Mouse (Mus musculus): ENCODE data around the gene Dao. TPM values are rescaled to one million over a fixed set of nuclear protein-coding genes. Genes with fewer than 3 reads are reported as not detected.

The Dao gene
- polyA plus RNA-seq, 1 experiment from 2014 or later, result 35.3 TPM

DNA sequence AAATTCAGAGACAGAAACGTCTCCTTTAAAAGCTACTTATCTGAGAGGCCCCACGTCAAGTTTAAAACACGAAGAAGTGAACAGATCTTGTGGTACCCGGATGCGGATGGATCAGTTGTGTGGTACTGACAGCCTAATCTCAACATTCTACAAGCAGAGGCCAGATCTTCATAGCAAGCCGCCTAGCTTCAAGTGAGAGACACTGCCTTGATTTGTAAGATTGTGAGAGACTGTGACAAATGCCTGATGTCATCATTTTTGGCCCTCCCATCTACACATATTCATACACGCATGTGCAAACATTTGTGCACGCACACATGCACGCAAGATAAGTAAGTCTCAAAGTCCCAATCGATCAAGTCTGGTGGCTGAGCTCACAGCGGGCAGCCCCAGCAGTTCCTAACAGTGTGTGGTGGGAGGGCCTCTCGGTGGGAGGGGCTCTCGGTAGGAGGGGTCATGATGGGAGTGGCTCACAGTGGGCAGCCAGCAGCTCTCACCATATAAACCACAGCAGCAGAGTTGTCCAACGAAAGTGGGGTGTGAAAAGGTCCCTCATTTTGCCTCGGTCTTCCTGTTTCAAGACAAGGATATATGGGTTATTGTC, 37.9 kb downstream of the Dao start:
- DNase-seq (ENCODE audit: low spot score) (peak; percentile 65), ATAC-seq (replicated peaks; ENCODE audit: low FRiP score, low read depth) (peak; percentile 48; the same call in 1 of the 2 replicates)
- WGBS, result 18% methylated on average over 15 of the region's 15 CpGs
- no peaks in the 10 kb centered on the region for H3K9me3 ChIP-seq (replicated peaks; ENCODE audit: low read length)
- no peaks in the 10 kb centered on the region for H3K36me3 ChIP-seq (ENCODE audit: insufficient read depth, low read length)
- H3K27ac ChIP-seq, result no peak overlapping the region
- no peak overlapping the region for H3K9ac ChIP-seq (ENCODE audit: low read depth, low read length)
- H3K4me2 ChIP-seq (ENCODE audit: low read length), result peak overlapping the region; percentile 11; the same call in 1 of the 2 replicates
- peak; percentile 34; the same call in 1 of the 2 replicates for TF ChIP-seq CTCF (IDR thresholded peaks at IDR 0.05; ENCODE audit: low read depth)
- H3K4me3 ChIP-seq (replicated peaks; ENCODE audit: low read depth, low read length), result no peak overlapping the region
- H3K27me3 ChIP-seq (ENCODE audit: insufficient read depth, low read length), result no peaks in the 10 kb centered on the region
- H3K4me1 ChIP-seq (replicated peaks; ENCODE audit: insufficient read depth, low read length), result no peaks in the 10 kb centered on the region

DNA sequence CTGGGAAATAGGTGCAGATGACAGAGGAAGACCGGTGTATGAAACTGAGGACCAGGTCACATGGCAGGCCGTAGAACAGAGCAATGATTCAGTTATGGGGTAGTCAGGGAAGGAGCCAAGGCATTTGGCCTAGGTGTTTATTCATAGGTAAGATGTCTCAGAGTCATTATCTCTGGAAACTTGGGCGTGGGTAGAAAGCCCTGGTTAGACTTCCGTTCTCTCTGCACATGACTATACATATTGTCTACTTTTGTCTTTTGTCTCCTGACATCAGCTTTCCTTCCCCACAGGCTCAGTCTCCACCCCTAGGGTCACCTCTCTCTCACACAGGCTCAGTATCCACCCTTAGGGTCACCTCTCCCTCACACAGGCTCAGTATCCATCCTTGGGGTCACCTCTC, 40.3 kb downstream of the Dao start:
- WGBS, result 78% methylated on average over 4 of the region's 4 CpGs
- DNase-seq (ENCODE audit: low spot score), result no peak
- H3K4me2 ChIP-seq (ENCODE audit: low read length), result no peak overlapping the region

DNA sequence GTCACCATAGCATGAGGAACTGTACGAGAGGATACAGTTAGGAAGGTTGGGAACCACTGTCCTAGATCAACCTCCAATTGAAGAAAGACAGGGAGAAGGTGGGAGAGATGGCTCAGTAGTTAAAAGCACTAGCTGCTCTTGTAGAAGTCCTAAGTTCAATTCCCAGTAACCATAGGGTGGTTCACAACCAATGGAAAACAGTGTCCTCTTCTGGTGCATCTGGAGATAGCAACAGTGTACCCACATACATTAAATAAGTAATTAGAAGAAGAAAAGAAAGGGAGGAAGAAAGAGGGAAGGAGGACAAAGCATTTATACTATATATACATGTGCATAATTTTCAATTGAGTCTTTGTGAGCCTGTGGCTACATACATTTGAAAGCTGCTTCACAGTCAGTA, 41.6 kb downstream of the Dao start:
- H3K9me3 ChIP-seq (replicated peaks; ENCODE audit: low read length), result no peaks in the 10 kb centered on the region
- no peak overlapping the region for H3K4me3 ChIP-seq (replicated peaks; ENCODE audit: low read depth, low read length)
- WGBS, result 50% methylated on average over 1 of the region's 1 CpGs
- no peaks in the 10 kb centered on the region for H3K36me3 ChIP-seq (ENCODE audit: insufficient read depth, low read length)
- no peak overlapping the region for H3K4me2 ChIP-seq (ENCODE audit: low read length)
- peak; percentile 78 for TF ChIP-seq CTCF (IDR thresholded peaks at IDR 0.05; ENCODE audit: low read depth)
- DNase-seq (ENCODE audit: low spot score) (peak; percentile 56), ATAC-seq (replicated peaks; ENCODE audit: low FRiP score, low read depth) (no peak)
- no peaks in the 10 kb centered on the region for H3K27me3 ChIP-seq (ENCODE audit: insufficient read depth, low read length)
- H3K9ac ChIP-seq (ENCODE audit: low read depth, low read length), result no peak overlapping the region
- no peaks in the 10 kb centered on the region for H3K4me1 ChIP-seq (replicated peaks; ENCODE audit: insufficient read depth, low read length)
- H3K27ac ChIP-seq, result no peak overlapping the region

More for the DNA sequence above, 40.3 kb downstream of the Dao start:
- no peak for TF ChIP-seq CTCF (IDR thresholded peaks at IDR 0.05; ENCODE audit: low read depth)
- Histone ChIP-seq H3K27me3 (ENCODE audit: insufficient read depth, low read length) (no peaks in the 10 kb centered on the region), H3K4me1 (replicated peaks; ENCODE audit: insufficient read depth, low read length) (no peaks in the 10 kb centered on the region), H3K9ac (ENCODE audit: low read depth, low read length) (no peak overlapping the region), H3K36me3 (ENCODE audit: insufficient read depth, low read length) (no peaks in the 10 kb centered on the region), H3K4me3 (replicated peaks; ENCODE audit: low read depth, low read length) (no peak overlapping the region), H3K27ac (no peak overlapping the region), H3K9me3 (replicated peaks; ENCODE audit: low read length) (no peaks in the 10 kb centered on the region)
- ATAC-seq (replicated peaks; ENCODE audit: low FRiP score, low read depth), result no peak

DNA sequence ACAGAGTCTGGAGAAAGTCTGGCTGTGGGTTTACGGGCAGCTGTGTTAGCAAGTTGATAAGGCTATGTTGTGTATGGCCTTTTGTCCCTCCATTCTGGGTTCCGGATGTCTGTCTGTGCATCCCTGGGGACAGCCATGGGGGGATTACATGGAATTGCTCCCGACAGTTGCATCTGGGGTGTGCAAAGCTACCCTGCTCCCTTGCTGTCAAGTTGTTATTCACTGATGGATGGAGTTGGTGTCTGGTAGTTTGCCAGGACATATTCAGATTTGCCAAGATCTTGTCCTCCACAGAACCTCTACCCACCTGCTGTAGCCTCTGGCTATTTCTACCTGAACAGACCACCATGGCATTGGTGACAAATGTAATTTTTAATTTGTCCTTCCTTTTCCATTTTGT, 42.6 kb downstream of the Dao start:
- Histone ChIP-seq H3K4me3 (replicated peaks; ENCODE audit: low read depth, low read length) (no peak overlapping the region), H3K9ac (ENCODE audit: low read depth, low read length) (no peak overlapping the region), H3K27ac (no peak overlapping the region), H3K36me3 (ENCODE audit: insufficient read depth, low read length) (no peaks in the 10 kb centered on the region), H3K4me2 (ENCODE audit: low read length) (no peak overlapping the region), H3K9me3 (replicated peaks; ENCODE audit: low read length) (no peaks in the 10 kb centered on the region), H3K4me1 (replicated peaks; ENCODE audit: insufficient read depth, low read length) (no peaks in the 10 kb centered on the region), H3K27me3 (ENCODE audit: insufficient read depth, low read length) (no peaks in the 10 kb centered on the region)
- WGBS, result 58% methylated on average over 3 of the region's 3 CpGs
- no peak for DNase-seq (ENCODE audit: low spot score)
- TF ChIP-seq CTCF (IDR thresholded peaks at IDR 0.05; ENCODE audit: low read depth), result no peak
- ATAC-seq (replicated peaks; ENCODE audit: low FRiP score, low read depth), result no peak

DNA sequence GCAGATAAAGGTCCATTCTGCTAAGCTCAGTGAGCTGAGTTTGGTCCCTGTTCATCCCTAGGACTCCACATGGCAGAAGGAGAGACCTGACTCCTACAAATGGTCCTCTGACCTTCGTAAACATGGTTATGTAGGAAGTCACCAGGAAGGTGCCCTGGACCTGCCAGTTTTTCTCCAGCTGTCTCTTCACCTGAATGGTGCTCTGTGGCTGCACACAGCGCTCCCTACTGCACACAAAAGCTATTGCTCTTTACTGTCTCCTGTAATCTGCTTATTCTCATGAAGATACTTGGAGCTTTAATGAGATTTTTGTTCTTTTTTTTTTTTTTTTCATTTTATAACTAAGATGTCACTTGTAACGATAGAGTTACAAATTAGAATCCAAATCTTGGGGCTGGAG, 43.1 kb downstream of the Dao start:
- no peak overlapping the region for H3K4me3 ChIP-seq (replicated peaks; ENCODE audit: low read depth, low read length)
- 0 out of 2 replicates have a peak, but pooled peaks cover 1% of the 10 kb centered on the region for H3K4me1 ChIP-seq (replicated peaks; ENCODE audit: insufficient read depth, low read length)
- ATAC-seq (replicated peaks; ENCODE audit: low FRiP score, low read depth) (no peak), DNase-seq (ENCODE audit: low spot score) (no peak)
- H3K9me3 ChIP-seq (replicated peaks; ENCODE audit: low read length), result no peaks in the 10 kb centered on the region
- no peaks in the 10 kb centered on the region for H3K27me3 ChIP-seq (ENCODE audit: insufficient read depth, low read length)
- peak; percentile 52 for TF ChIP-seq CTCF (IDR thresholded peaks at IDR 0.05; ENCODE audit: low read depth)
- H3K27ac ChIP-seq, result no peak overlapping the region
- no peak overlapping the region for H3K4me2 ChIP-seq (ENCODE audit: low read length)
- WGBS, result 51% methylated on average over 3 of the region's 3 CpGs
- H3K9ac ChIP-seq (ENCODE audit: low read depth, low read length), result no peak overlapping the region
- no peaks in the 10 kb centered on the region for H3K36me3 ChIP-seq (ENCODE audit: insufficient read depth, low read length)

DNA sequence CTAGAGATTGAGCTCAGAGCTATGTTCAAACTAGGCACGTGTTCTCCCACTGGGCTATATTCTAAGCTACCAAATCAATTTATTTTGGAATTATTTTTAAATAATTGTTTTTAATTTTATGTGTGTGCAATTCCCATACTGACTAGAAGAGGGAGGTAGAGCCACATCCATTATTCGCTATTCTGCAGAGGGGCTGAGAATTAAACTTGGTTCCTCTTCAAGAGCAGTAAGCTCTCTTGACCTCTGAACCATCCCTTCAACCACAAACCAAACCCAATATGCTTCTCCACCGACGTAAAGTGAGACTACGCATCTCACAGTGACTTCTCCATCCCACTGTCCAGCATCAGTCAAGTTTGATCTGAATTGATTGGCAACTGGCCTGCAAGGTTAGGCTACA, 43.7 kb downstream of the Dao start:
- ATAC-seq (replicated peaks; ENCODE audit: low FRiP score, low read depth), result no peak
- no peak overlapping the region for H3K27ac ChIP-seq
- no peak overlapping the region for H3K4me2 ChIP-seq (ENCODE audit: low read length)
- no peak overlapping the region for H3K4me3 ChIP-seq (replicated peaks; ENCODE audit: low read depth, low read length)
- 0 out of 2 replicates have a peak, but pooled peaks cover 3% of the 10 kb centered on the region for H3K4me1 ChIP-seq (replicated peaks; ENCODE audit: insufficient read depth, low read length)
- no peak for TF ChIP-seq CTCF (IDR thresholded peaks at IDR 0.05; ENCODE audit: low read depth)
- no peak for DNase-seq (ENCODE audit: low spot score)
- no peaks in the 10 kb centered on the region for H3K36me3 ChIP-seq (ENCODE audit: insufficient read depth, low read length)
- no peaks in the 10 kb centered on the region for H3K27me3 ChIP-seq (ENCODE audit: insufficient read depth, low read length)
- no peaks in the 10 kb centered on the region for H3K9me3 ChIP-seq (replicated peaks; ENCODE audit: low read length)
- 77% methylated on average over 5 of the region's 5 CpGs for WGBS
- H3K9ac ChIP-seq (ENCODE audit: low read depth, low read length), result no peak overlapping the region

All from kidney, postnatal 0 days (tissue).